Mouse (Mus musculus): ENCODE measurements at regions not wholly inside any gene's neighbourhood (a gene's known extent, or its start where the extent isn't known, plus 50 kb on each side); places are given as distances from the start of the nearest gene placed in this dataset.

DNA sequence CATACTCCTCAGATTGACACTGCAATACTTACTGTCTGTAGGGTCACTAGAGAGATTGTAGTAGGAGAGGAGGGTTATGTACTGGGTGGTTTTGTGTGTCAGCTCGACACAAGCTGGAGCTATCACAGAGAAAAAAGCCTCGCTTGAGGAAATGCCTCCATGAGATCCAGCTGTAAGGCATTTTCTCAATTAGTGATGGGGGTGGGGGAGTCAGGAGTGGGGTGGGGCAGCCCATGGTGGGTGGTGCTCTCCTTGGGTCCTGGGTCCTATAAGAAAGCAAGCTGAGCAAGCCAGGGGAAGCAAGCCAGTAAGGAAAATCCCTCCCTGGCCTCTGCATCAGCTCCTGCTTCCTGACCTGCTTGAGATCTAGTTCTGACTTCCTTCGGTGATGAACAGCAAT is 449.5 kb upstream of the Arglu1 start:
- TF ChIP-seq CTCF (IDR thresholded peaks at IDR 0.05) (no peak), EP300 (IDR thresholded peaks at IDR 0.05; ENCODE audit: insufficient read depth, low read depth, low read length) (no peak)

All from heart, adult 2 months (tissue).